Mouse (Mus musculus) intestine, embryonic 14.5 days (tissue): ENCODE data around the gene Crebrf. TPM values are rescaled to one million over a fixed set of nuclear protein-coding genes. Genes with fewer than 3 reads are reported as not detected.

Experiments
- ATAC-seq: fragments of 200-750 bp; cut with Nextera tagmentation; replicated peaks from 2 replicates; pipeline ENCODE4 v1.8.0; 2017; ENCODE audit warnings: low read depth, moderate number of reproducible peaks, moderate TSS enrichment, moderate library complexity; ENCODE audit not compliant: low FRiP score, low TSS enrichment
- DNase-seq: peaks from one replicate; pipeline ENCODE4 v3.0.0-alpha.2; 2018; ENCODE audit warnings: low spot score
- H3K27ac ChIP-seq: fragments of 300-500 bp; sonication (generic); 2 replicates; pipeline ENCODE4 v1.5.1; 2014; ENCODE audit warnings: low read depth, mild to moderate bottlenecking, control low read depth
- H3K27me3 ChIP-seq: fragments of 300-500 bp; sonication (generic); replicated peaks from 2 replicates; pipeline ENCODE4 v1.6.1; 2014; ENCODE audit warnings: low read length, control low read depth; ENCODE audit not compliant: control insufficient read depth, insufficient read depth
- H3K36me3 ChIP-seq: fragments of 300-500 bp; sonication (generic); 2 replicates; pipeline ENCODE4 v1.6.1; 2014; ENCODE audit warnings: low read length, control low read depth; ENCODE audit not compliant: control insufficient read depth, insufficient read depth
- H3K4me1 ChIP-seq: fragments of 300-500 bp; sonication (generic); replicated peaks from 2 replicates; pipeline ENCODE4 v1.6.1; 2014; ENCODE audit warnings: low read length, control low read depth, mixed read lengths; ENCODE audit not compliant: control insufficient read depth, insufficient read depth
- H3K4me2 ChIP-seq: fragments of 300-500 bp; sonication (generic); 2 replicates; pipeline ENCODE4 v1.6.1; 2014; ENCODE audit warnings: low read length
- H3K4me3 ChIP-seq: fragments of 300-500 bp; sonication (generic); 2 replicates; pipeline ENCODE4 v1.5.1; 2014; ENCODE audit warnings: low read depth, low read length, control low read depth, mixed read lengths
- H3K9ac ChIP-seq: fragments of 300-500 bp; sonication (generic); 2 replicates; pipeline ENCODE4 v1.6.1; 2014; ENCODE audit warnings: mild to moderate bottlenecking, low read length
- H3K9me3 ChIP-seq: fragments of 300-500 bp; sonication (generic); 2 replicates; pipeline ENCODE4 v1.6.1; 2016; ENCODE audit warnings: low read length, control low read depth; ENCODE audit not compliant: control insufficient read depth
- WGBS: fragments of 180-500 bp; shearing (Covaris S2); extraction: QIAGEN DNeasy Blood & Tissue Kit; methylation state at CpG from one replicate; pipeline ENCODE4 v1.1.7; 2014; 5-methylcytosine and 5-hydroxymethylcytosine counted together
- polyA plus RNA-seq: library from polyadenylated mRNA; unstranded; fragments of >200 nt; fragmentation: Nextera tagmentation; extraction: Ambion mirVana; gene quantifications from 2 replicates; pipeline ENCODE4 v1.2.1, GENCODE M21; 2014

The Crebrf gene
- 8.1 and 8.5 TPM in 2 replicates for polyA plus RNA-seq

DNA sequence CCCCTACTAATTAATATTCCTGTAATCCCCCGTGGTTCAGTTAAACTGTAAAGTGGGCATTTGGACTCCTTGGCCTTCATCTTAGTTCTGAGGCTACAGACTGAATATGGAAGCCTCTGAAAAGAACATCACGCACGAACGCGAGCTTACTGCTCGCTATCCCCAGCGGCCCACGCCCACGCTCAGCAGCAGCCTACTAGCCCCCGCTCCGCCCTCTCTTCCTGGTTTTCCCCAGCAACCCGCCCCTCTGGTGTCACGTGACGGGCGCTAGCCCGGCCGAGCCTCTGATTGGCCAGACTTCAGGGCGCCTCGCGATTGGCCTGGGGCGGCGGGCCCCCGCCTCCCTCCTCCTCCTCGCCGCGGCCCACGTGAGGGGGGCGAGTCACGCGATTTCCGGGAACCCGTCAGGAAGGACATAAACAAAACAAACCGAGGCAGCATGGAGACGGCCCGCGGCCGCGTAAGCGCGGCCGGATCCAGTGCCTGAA, at the start of gene Crebrf:
Crebrf (plus strand) TSS at position 380 of the 488 bp plus-strand sequence.
- peak; percentile 77 for ATAC-seq
- under 1% methylated on average over 41 of the region's 41 CpGs for WGBS
- peaks cover 8% of the 10 kb centered on the region for H3K4me1 ChIP-seq

DNA sequence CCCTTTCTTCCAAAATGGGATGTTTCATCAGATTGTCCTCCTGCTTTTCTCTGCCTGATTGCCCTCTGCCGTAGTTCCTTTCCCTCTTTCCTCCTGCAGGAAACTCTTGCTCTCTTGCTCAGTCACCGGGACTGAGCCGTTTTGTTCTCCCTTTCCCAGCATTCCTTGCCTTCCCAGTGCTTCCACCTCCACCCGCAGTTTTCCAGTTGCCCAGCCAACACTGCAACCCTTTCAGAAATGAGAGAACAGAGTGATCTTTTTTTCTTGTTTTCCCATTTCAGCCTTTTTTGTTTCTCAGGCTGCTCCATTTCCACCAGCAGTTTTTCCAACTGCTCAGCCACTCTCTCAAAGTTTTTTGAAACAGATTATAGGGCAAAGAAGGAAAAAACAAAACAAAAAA, 44.2 kb upstream of the Crebrf start:
- Histone ChIP-seq H3K27ac (no peak overlapping the region), H3K9me3 (peaks cover 4% of the 10 kb centered on the region; the same call in 1 of the 2 replicates), H3K27me3 (0 out of 2 replicates have a peak, but pooled peaks cover 3% of the 10 kb centered on the region), H3K9ac (no peak overlapping the region), H3K4me1 (peaks cover 3% of the 10 kb centered on the region; the same call in 1 of the 2 replicates), H3K4me3 (no peak overlapping the region), H3K36me3 (no peaks in the 10 kb centered on the region), H3K4me2 (no peak overlapping the region)
- ATAC-seq (no peak), DNase-seq (no peak)
- 53% methylated on average over 4 of the region's 4 CpGs for whole genome bisulfite sequencing

More for the DNA sequence above, at the start of gene Crebrf:
- Histone ChIP-seq H3K4me2 (peak within 1 kb of the TSS; percentile 79), H3K36me3 (no peaks in the 10 kb centered on the region), H3K4me3 (peak within 1 kb of the TSS; percentile 86), H3K9ac (peak within 1 kb of the TSS; percentile 72), H3K27ac (peak within 1 kb of the TSS; percentile 73), H3K9me3 (no peaks in the 10 kb centered on the region), H3K27me3 (no peaks in the 10 kb centered on the region)
- peak; percentile 96 for DNase-seq

DNA sequence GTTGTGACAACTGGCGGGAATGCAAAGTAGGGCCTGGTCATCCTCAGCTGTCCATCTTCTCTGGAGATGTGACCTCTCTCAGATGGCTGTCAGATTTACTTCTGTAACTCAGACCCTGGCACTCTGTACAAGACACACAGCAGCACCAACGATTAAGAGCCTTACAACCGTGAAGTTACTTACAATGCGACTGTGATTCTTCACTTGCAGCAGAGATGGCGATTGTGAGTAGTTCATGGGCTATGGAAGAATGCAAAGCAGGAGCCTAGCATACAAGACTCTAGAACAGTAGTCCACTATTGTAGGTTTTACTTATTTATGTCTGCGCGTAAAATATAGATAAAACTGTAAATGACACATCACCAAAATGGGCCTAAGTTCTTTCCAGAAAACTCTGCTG, 39.6 kb upstream of the Crebrf start:
- peaks cover 4% of the 10 kb centered on the region; the same call in 1 of the 2 replicates for H3K36me3 ChIP-seq
- WGBS, result 24% methylated on average over 7 of the region's 7 CpGs
- H3K9me3 ChIP-seq, result no peaks in the 10 kb centered on the region
- DNase-seq, result no peak
- peak; percentile 18; the same call in 1 of the 2 replicates for ATAC-seq
- peaks cover 12% of the 10 kb centered on the region for H3K4me1 ChIP-seq
- H3K27ac ChIP-seq, result 0 out of 2 replicates have a peak overlapping the region, but pooled peaks have one; percentile 89
- peak overlapping the region; percentile 80 for H3K9ac ChIP-seq
- H3K4me3 ChIP-seq, result peak overlapping the region; percentile 95
- 0 out of 2 replicates have a peak, but pooled peaks cover 3% of the 10 kb centered on the region for H3K27me3 ChIP-seq
- H3K4me2 ChIP-seq, result peak overlapping the region; percentile 77

DNA sequence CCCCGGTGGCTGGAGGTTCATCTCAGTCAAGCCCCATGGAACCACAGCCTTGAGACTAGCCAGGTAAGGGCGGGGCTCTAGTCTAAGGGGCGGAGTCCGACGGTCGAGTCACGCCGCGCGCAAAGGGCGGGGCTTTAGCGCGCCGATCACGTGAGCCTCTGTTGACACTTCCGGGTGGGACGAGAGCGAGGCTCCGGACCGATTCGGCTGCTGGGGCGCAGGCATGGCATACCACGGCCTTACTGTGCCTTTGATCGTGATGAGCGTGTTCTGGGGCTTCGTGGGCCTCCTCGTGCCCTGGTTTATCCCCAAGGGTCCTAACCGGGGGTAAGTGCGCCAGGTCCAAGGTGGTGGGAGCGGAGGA, 39.2 kb upstream of the Crebrf start:
- H3K9ac ChIP-seq, result peak overlapping the region; percentile 80
- peak; percentile 94 for ATAC-seq

DNA sequence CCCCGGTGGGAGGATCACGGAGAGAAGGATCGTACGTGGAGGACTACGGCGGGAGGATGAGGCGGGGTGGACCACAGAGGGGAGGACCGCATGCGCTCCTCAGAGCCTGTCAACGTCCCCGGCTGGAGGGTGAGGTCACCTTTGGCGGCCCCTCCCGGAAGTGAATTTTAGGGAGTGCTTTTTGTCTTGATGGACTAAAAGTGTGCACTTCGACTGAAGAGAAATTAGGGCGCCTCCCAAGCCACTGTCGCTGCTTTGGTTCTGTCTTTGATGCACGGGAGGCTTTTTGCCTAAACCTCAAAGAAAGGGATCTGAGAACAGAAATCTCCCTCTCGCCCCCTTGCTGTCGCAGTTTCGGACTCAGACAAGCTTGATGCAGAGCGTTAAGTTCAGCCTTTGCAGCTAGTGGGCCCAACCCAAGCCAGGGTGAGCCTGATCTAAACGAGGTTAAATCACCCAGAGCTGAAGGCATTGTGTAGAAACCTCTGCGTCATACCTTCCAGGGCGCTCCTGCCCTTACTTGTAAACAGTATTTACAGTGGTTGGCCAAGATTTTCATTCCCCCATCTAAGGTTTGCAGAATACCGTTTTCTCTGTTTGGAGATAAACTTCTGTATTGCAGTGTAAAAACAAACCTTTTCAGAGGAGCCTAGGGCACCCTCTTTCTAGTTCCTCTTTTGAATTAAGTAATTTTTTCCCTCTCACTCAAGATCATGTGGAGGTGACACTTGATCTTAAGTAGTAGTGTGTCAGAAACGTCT, 38.7 kb upstream of the Crebrf start:
- no peak for DNase-seq
- peaks cover 12% of the 10 kb centered on the region for H3K4me1 ChIP-seq
- ATAC-seq, result peak; percentile 92
- H3K9ac ChIP-seq, result peak overlapping the region; percentile 80
- H3K27ac ChIP-seq, result peak overlapping the region; percentile 89
- no peaks in the 10 kb centered on the region for H3K9me3 ChIP-seq
- peak overlapping the region; percentile 95 for H3K4me3 ChIP-seq
- 0 out of 2 replicates have a peak, but pooled peaks cover 3% of the 10 kb centered on the region for H3K27me3 ChIP-seq
- WGBS, result 2% methylated on average over 26 of the region's 26 CpGs
- H3K4me2 ChIP-seq, result peak overlapping the region; percentile 77
- H3K36me3 ChIP-seq, result peaks cover 4% of the 10 kb centered on the region; the same call in 1 of the 2 replicates

More for the DNA sequence above, 39.2 kb upstream of the Crebrf start:
- Histone ChIP-seq H3K9me3 (no peaks in the 10 kb centered on the region), H3K4me1 (peaks cover 12% of the 10 kb centered on the region), H3K4me2 (peak overlapping the region; percentile 77), H3K27ac (peak overlapping the region; percentile 89), H3K36me3 (peaks cover 4% of the 10 kb centered on the region; the same call in 1 of the 2 replicates), H3K27me3 (0 out of 2 replicates have a peak, but pooled peaks cover 3% of the 10 kb centered on the region), H3K4me3 (peak overlapping the region; percentile 95)
- peak; percentile 95 for DNase-seq
- WGBS, result 1% methylated on average over 30 of the region's 30 CpGs

DNA sequence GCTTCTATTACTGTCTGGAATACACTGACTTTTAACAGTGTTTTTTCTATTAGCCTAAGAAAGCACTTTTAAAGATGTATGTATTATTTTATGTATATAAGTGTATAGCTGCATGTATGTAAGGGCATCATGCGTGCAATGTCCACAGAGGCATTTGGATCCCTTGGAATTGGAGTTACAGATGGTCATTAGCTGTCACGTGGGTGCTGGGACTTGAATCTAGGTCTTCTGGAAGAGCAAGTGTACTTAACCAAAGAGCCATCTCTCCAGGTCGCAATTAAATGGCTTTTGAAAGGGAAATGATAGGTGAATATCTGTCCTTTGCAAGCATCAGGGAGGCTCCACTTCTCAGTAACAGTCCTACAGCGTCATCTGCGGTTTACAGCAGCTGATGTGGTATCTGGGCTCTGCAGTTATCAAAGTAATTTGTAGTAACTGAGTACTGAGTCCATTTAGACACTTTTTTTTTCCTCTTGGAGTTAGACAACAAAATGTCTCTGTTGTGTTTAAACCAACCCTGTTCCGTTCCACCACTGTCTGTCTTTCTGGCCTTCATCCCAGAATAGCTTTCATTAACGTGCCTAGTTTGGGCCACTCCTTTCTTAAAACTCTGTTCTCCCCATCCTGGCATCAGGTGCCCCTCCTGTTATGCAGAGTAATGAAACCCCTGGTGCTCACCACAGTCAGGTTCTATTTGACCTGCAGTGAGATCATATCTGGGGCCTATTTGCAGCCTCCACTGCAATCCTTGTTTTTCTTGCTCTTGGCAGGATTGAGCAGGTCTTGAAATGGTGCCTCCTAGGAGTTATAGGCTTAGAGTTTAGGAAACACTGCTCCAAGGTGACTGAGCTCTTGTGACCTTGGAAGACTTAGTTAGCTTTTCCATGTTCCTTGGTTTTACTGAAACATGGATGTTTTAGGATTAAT, 37.5 kb upstream of the Crebrf start:
- 85% methylated on average over 7 of the region's 7 CpGs for WGBS
- Histone ChIP-seq H3K4me2 (peak overlapping the region; percentile 77; the same call in 1 of the 2 replicates), H3K9me3 (no peaks in the 10 kb centered on the region), H3K27ac (no peak overlapping the region), H3K4me3 (no peak overlapping the region), H3K4me1 (peaks cover 12% of the 10 kb centered on the region), H3K36me3 (peaks cover 6% of the 10 kb centered on the region; the same call in 1 of the 2 replicates), H3K27me3 (0 out of 2 replicates have a peak, but pooled peaks cover 3% of the 10 kb centered on the region), H3K9ac (no peak overlapping the region)
- ATAC-seq, result no peak
- no peak for DNase-seq

DNA sequence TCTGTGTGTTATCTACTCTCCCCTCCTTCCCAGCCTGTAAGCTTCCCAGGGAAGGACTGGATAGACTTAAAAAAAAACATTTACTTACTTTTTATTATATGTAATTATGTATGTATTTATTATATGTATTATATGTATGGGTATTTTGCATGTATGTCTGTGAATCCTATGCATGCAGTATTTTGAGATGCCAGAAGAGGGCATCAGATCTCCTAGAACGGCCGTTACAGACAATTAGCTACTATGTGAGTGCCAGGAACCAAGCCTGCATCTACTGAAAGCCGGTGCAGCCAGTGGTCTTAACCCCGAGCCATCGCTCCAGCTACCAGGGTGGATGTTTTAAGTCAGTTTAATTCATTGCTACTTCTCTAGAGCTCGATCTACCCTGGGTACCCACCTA, 34.2 kb upstream of the Crebrf start:
- Histone ChIP-seq H3K4me1 (peaks cover 9% of the 10 kb centered on the region), H3K9ac (no peak overlapping the region), H3K27ac (no peak overlapping the region), H3K27me3 (no peaks in the 10 kb centered on the region), H3K4me3 (no peak overlapping the region), H3K36me3 (peaks cover 19% of the 10 kb centered on the region; the same call in 1 of the 2 replicates), H3K9me3 (no peaks in the 10 kb centered on the region), H3K4me2 (no peak overlapping the region)
- ATAC-seq, result no peak
- no peak for DNase-seq
- WGBS, result 93% methylated on average over 6 of the region's 6 CpGs
